8 mouse cellular contexts compared by ENCODE assay signal in the genomic region with DNA sequence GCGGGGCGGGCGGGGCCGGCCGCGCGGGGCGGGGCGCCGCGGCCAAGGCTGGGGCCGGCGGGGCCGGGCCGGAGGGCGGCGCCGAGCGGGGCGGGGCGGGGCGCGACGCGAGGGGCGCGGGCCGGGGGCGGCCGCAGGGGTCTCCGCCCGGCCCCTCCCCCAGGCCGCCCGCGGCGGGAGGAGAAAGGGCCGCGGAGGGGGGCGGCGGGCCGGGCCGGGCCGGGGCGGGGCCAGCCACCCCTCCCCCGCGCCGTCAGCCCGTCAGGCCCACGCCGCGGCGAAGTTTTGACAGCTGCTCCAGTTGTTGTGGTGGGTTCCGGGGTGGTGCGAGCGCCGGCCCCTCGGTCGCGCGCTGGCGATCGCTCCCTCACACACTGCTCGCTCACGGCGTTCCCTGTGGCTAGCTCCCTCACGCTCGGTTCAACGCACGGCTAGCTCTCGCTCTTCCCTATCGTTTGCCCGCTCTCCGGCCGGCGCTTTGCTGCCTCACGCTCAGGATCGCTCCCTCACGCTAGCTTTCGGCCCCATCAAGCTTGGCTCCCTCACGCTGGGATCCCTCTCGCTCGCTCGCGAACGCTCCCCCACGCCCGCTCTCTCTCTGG. TPM values are rescaled to one million over a fixed set of nuclear protein-coding genes. Genes with fewer than 3 reads are reported as not detected.
DNase-seq lines count a peak whose midpoint lies in the region; ATAC-seq and TF ChIP-seq lines count a peak whose summit lies in the region.

No protein-coding gene starts in this region.

- no peak for TF ChIP-seq CTCF in liver, postnatal 0 days (IDR thresholded peaks at IDR 0.05; ENCODE audit: low read depth)

- no peaks in the 10 kb centered on the region for H3K27me3 ChIP-seq in intestine, embryonic 15.5 days (replicated peaks)
- H3K27me3 ChIP-seq in liver, postnatal 0 days (ENCODE audit: insufficient read depth, low read length): no peaks in the 10 kb centered on the region

- H3K27ac ChIP-seq in brown adipose tissue, adult 24 weeks (replicated peaks; ENCODE audit: low read depth, low read length): peak overlapping the region; percentile 88
- H3K27ac ChIP-seq in intestine, embryonic 15.5 days: peak overlapping the region; percentile 100
- peak overlapping the region; percentile 100 for H3K27ac ChIP-seq in liver, postnatal 0 days (ENCODE audit: low read depth)

- peaks cover 2% of the 10 kb centered on the region; the same call in 1 of the 2 replicates for H3K4me1 ChIP-seq in brown adipose tissue, adult 24 weeks (ENCODE audit: control insufficient read depth, insufficient read depth, insufficient read length, low read length)
- H3K4me1 ChIP-seq in intestine, embryonic 15.5 days (replicated peaks): peaks cover 3% of the 10 kb centered on the region; the same call in 1 of the 2 replicates
- H3K4me1 ChIP-seq in liver, postnatal 0 days (ENCODE audit: insufficient read depth): peaks cover 14% of the 10 kb centered on the region

- peak; percentile 86 for ATAC-seq in intestine, embryonic 15.5 days
- peak; percentile 69 for ATAC-seq in liver, postnatal 0 days
- peak; percentile 56 for ATAC-seq in neutrophil, adult 5-6 weeks (ENCODE audit: extremely low read depth, insufficient number of reproducible peaks, low FRiP score, poor library complexity, severe bottlenecking)

- DNase-seq in layer of hippocampus, adult 9-11 months: peak; percentile 75
- no peak for DNase-seq in layer of hippocampus, adult 8-10 months (ENCODE audit: low spot score in 2 of 2)
- peak; percentile 81 for DNase-seq in gastrocnemius, postnatal 14 days
- DNase-seq in liver, postnatal 0 days: peak; percentile 81
- peak; percentile 85 for DNase-seq in thymus, postnatal 4 days

- WGBS in intestine, embryonic 15.5 days: under 1% methylated on average over 66 of the region's 87 CpGs
- 3% methylated on average over 30 of the region's 87 CpGs for WGBS in liver, postnatal 0 days (ENCODE audit: insufficient replicate concordance)

- intact Hi-C loops in gastrocnemius, postnatal 14 days (cut with DNase I; ENCODE audit: low total_unique reads): no loop called here

- no peaks in the 10 kb centered on the region for H3K36me3 ChIP-seq in intestine, embryonic 15.5 days
- no peaks in the 10 kb centered on the region for H3K36me3 ChIP-seq in liver, postnatal 0 days (replicated peaks; ENCODE audit: insufficient read depth, low read length)

- peak overlapping the region; percentile 88 for H3K4me3 ChIP-seq in brown adipose tissue, adult 24 weeks (ENCODE audit: insufficient read depth, low read depth, low read length)
- peak overlapping the region; percentile 96 for H3K4me3 ChIP-seq in intestine, embryonic 15.5 days (replicated peaks)
- peak overlapping the region; percentile 91 for H3K4me3 ChIP-seq in liver, postnatal 0 days (ENCODE audit: low read depth, low read length)

- no peaks in the 10 kb centered on the region for H3K9me3 ChIP-seq in intestine, embryonic 15.5 days
- no peaks in the 10 kb centered on the region for H3K9me3 ChIP-seq in liver, postnatal 0 days (ENCODE audit: low read length)

- peak overlapping the region; percentile 81 for H3K4me2 ChIP-seq in intestine, embryonic 15.5 days (replicated peaks)
- H3K4me2 ChIP-seq in liver, postnatal 0 days (ENCODE audit: low read depth, low read length): peak overlapping the region; percentile 90

- no peak for TF ChIP-seq EP300 in liver, postnatal 0 days (IDR thresholded peaks at IDR 0.05; ENCODE audit: low read depth)

- peak overlapping the region; percentile 80 for H3K9ac ChIP-seq in intestine, embryonic 15.5 days
- H3K9ac ChIP-seq in liver, postnatal 0 days (replicated peaks): peak overlapping the region; percentile 98

RNA-seq across cellular contexts. Expression of a gene that starts 0.3 kb away (rescaled TPM):
- total RNA-seq in layer of hippocampus, adult 8-10 months (2022): 10 to 100 TPM; 68.4 to 91.8 (median 77.2) TPM
- polyA plus RNA-seq in brown adipose tissue, adult 24 weeks (2012; ENCODE audit: insufficient read depth, insufficient read length, missing spikeins): 14.7 and 15.4 TPM in 2 replicates
- 10 to 100 TPM; 24.9 to 27.6 TPM for total RNA-seq in gastrocnemius, postnatal 14 days (2021)
- polyA plus RNA-seq in intestine, embryonic 15.5 days (2015; fragmentation: Nextera tagmentation; extraction: Ambion mirVana): 11.5 and 11.8 TPM in 2 replicates
- 3.7 and 4.1 TPM in 2 replicates for polyA plus RNA-seq in liver, postnatal 0 days (2015; fragmentation: Nextera tagmentation; extraction: Ambion mirVana)
- 144 TPM in 2 replicates for total RNA-seq in neutrophil, adult 5-6 weeks (2017)

RNA-seq across cellular contexts. Expression of a gene that starts 16.9 kb away (rescaled TPM):
- under 1 TPM; 0.23 to 0.61 (median 0.36) TPM for total RNA-seq in layer of hippocampus, adult 8-10 months (2022)
- polyA plus RNA-seq in brown adipose tissue, adult 24 weeks (2012; ENCODE audit: insufficient read depth, insufficient read length, missing spikeins): not detected in 2 replicates
- not detected for total RNA-seq in gastrocnemius, postnatal 14 days (2021)
- polyA plus RNA-seq in intestine, embryonic 15.5 days (2015; fragmentation: Nextera tagmentation; extraction: Ambion mirVana): 0.11 TPM in 1 of 2 replicates, not detected in the other
- not detected in 2 replicates for polyA plus RNA-seq in liver, postnatal 0 days (2015; fragmentation: Nextera tagmentation; extraction: Ambion mirVana)
- total RNA-seq in neutrophil, adult 5-6 weeks (2017): not detected in 2 replicates

Comparison
In these comparisons a context has a peak if more than half of its experiments do, and no peak if none do; other contexts are left out.
1. DNase-seq: peak in layer of hippocampus, adult 9-11 months (single experiment), gastrocnemius, postnatal 14 days (single experiment), liver, postnatal 0 days (single experiment) and thymus, postnatal 4 days (single experiment); none in layer of hippocampus, adult 8-10 months (0 of 2).
2. Peak in every context shown above with its lines, with median percentiles within 50 percentile points of each other: H3K27ac ChIP-seq, H3K4me3 ChIP-seq and ATAC-seq.